Mouse (Mus musculus) testis, postnatal 10 days (tissue): ENCODE measurements around the gene Tet2.
"Not testable (repeated sequence)": the region's sequence is repeated elsewhere in the genome, so short reads cannot be mapped to it uniquely, and the experiment has no call there.

Experiments used
- DNase-seq: peaks from one replicate; pipeline ENCODE4 v3.0.0; 2021; ENCODE audit warnings: low spot score

Tet2 gene

DNA sequence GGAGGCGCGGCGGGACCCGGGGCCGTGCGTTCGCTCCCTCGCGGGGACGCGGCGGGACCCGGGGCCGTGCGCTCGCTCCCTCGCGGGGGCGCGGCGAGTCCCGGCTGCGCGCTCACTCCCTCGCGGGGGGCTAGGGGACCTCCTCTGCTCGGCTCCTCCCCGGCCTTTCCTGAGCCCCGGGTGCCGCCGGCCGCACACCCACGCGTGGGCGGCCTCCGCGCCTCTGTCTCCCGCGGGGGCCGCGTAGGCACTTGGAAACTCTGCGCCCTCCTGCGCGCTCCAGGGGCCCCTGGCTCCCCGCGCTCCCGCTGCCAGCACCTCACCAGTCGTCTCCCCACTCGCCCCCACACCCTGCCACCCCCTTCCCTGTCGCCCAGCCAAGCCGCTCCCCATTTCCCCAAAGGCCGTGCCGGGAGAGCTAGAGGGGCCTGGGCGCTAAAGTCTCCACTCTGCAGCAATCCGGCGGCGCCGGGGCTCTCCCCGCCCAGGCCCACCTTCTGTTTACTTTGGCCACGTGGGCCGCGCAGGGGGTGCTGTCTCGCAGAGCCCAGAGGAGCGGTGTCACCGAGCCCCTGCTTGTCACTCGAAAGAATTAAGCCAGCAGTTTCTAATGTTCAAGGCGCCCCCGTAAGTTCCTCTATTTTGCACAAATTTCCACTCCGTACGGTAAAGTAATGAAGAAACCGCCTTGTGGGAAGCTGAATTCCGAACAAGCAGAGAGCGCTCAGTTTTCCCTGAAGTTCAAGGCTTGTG is at the start of gene Tet2:
Tet2 (minus strand) TSS at position 589 of the 753 bp plus-strand sequence.
- peak; percentile 82 for DNase-seq

DNA sequence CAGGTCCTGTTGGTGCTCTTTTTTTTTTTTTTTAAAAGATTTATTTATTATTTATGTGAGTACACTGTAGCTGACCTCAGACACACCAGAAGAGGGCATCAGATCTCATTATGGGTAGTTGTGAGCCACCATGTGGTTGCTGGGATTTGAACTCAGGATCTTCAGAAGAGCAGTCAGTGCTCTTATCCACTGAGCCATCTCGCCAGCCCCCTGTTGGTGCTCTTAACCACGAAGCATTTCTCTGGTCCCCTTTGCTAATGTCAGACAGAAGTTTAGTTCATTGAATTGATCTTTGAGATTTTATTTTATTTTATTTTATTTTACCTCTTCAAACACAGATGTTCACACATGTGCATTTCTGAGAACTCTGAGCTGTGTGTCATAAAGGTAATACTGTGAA is 48.1 kb upstream of the Tet2 start:
- not testable (repeated sequence) for DNase-seq

DNA sequence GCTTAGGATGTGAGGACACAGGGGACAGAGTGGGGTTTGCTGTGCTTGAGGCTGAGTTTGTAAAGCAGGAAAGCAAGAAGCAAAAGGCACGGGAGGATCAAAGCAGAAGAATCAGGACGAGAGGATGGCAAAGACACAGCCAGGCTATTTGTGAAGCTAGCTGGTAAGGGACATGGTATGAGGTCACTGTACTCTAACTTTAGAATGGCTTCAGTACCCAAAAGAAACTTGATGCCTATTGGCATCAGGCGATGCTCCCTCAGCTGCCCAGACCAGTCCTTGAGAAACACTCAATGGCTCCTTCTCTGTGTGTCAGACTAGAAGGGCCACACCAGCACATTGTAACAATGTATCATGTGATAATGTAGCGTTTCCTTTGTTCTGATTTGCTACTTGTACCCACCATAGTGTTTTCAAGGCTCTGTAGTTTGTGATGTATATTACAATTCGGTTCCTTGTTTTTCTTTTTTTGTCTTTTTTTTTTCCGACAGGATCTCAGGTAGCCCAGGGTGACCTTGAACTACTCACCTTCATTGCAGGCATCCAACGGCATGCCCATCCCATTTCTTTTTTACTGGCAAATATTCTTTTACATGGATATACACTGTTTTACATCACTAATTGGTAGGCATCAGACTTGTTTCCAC is 45.7 kb upstream of the Tet2 start:
- no peak for DNase-seq

- DNase-seq = no peak
These were observed 40.1 kb upstream of the Tet2 start for GRCm38 (mm10) chr3:133585010-133585409.

- no peak for DNase-seq
These were observed 38.6 kb upstream of the Tet2 start for GRCm38 (mm10) chr3:133583411-133584025.

DNA sequence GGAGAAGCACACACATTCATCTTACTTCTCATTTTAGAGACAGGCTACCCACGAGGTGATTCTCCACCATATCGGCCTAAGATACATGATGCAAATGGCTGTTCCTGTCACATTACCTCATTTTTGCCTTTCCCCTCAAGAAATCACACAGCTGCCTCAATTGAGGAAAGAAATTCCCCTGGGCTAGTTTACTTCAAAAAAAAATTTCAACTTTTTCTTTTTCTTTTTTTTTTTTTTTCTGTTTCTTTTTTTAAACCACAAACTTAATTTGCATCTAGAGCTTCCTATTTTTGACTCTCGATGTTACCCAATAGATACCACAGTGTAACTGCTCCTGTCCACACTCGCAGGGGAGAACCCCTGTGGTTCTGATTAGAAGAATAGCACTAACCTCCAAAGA is 38.0 kb upstream of the Tet2 start:
- no peak for DNase-seq

GRCm38 (mm10) chr3:133582096-133582495 is 37.2 kb upstream of the Tet2 start:
- DNase-seq = no peak

GRCm38 (mm10) chr3:133581541-133581940 is 36.6 kb upstream of the Tet2 start:
- DNase-seq = no peak

- no peak for DNase-seq
These were observed 34.7 kb upstream of the Tet2 start for GRCm38 (mm10) chr3:133579671-133580070.

- DNase-seq = no peak
These were observed 34.2 kb upstream of the Tet2 start for GRCm38 (mm10) chr3:133579140-133579539.

DNA sequence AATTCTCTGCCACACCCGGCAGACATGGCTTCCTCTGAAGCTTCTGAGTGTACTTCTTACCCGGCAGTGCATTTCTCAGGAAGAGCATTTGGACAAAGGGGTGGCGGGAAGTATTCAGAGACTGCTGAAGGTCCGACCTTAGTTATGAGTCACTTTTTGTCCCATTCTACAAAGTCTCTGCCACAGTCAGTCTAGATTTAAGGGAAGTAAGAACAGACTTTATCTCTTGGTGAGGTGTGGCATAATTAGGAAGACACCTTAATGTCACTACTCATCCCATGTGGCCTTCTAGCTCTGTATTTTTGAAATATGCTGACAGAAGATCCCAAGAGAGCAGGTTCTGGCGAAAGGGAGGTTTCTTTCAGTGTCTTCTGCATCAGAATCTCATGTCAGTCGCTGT is 30.0 kb upstream of the Tet2 start:
- DNase-seq = no peak

- DNase-seq = no peak
These were observed 27.0 kb upstream of the Tet2 start for GRCm38 (mm10) chr3:133571961-133572360.

DNA sequence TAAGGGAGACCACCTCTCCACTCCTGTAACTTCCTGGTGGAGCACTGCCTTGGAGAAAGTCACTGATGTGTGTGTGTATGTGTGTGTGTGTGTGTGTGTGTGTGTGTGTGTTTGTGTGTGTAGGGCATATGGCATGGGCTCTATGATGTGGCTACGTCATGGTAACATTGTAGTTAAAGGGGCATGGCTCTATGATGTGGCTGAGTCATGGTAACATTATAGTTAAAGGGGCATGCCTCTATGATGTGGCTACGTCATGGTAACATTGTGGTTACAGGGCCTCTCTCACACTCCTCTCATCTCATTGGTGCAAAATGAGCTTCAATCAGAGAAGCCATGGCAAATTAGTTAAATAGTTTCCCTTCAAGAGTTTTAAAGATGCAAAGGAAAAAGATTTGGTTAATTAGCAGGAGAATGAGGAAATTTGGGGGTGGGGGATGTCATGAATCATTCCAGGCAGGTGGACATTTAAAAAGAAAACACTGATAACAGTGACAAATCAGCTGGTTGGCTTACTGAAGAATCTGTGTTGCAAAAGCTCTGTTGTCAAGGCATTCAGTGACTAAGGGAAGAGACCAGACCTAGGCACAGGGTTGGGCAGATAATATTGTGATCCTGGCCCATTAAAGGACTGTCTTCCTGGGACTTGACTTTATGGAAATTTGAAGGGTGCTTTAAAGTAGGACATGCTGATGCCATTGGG is 18.7 kb upstream of the Tet2 start:
- DNase-seq = no peak

GRCm38 (mm10) chr3:133559413-133560114 is 14.6 kb upstream of the Tet2 start:
- DNase-seq = no peak

GRCm38 (mm10) chr3:133557602-133558001 is 12.7 kb upstream of the Tet2 start:
- DNase-seq = no peak

DNA sequence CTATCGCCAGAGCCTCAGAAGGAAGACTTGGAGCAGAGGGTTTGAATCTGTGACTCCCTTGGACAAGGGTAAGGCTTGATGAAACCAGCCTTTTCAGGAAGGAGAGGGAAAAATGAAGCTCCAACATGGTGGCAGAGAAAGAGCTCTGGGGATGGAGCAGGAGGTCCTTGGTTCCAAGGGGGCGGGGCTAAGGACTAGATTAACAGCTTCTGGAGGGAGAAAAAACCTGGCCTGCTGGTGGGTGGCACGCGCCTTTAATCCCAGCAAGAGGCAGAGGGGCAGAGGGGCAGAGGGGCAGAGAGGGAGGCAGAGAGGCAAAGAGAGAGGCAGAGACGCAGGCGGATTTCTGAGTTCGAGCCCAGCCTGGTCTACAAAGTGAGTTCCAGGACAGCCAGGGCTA is 12.2 kb upstream of the Tet2 start:
- no peak for DNase-seq

DNA sequence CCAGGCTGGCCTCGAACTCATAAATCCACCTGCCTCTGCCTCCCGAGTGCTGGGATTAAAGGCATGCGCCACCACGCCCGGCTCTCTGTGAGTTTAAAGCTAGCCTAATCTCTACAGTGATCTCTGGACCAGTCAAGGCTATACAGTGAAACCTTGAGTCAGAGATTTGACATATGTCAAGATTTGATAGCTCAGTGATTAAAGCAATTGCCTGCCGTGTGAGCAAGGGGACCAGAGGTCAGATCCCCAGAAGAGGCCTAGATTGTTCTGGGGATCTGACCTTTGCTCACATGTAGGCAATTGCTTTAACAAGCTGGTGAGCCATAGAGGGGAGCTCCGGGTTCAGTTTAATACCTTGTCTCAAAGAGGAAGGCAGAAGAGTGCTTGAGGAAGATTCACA is 10.4 kb upstream of the Tet2 start:
- DNase-seq = no peak

- no peak for DNase-seq
These were observed 9.7 kb upstream of the Tet2 start for GRCm38 (mm10) chr3:133554552-133555067.

DNA sequence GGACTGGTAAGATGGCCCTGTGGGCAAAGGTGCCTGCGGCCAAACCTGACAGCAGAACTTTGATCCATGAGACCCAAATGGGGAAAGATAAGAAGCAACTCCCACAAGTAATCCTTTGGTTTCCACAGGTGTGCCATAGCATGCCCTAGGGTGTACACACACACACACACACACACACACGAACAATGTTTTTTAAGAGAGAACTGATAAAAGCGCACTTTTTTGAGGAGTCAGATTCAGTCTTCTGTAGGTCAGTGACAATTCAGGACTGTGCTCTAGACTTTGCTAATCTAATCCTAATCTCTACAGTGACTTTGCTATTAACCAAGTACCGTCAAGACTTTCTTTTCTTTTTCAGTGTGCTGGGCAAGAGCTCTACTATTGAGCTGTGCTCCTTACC is 9.2 kb upstream of the Tet2 start:
- no peak for DNase-seq

- peak; percentile 46 for DNase-seq
These were observed 7.0 kb upstream of the Tet2 start for GRCm38 (mm10) chr3:133551941-133552340.

GRCm38 (mm10) chr3:133549385-133550170 is 4.6 kb upstream of the Tet2 start:
- DNase-seq = no peak
